Mouse (Mus musculus) G1E (cell line): ENCODE data around the gene Abcf1. TPM values are rescaled to one million over a fixed set of nuclear protein-coding genes. Genes with fewer than 3 reads are reported as not detected.
"Not testable (repeated sequence)": the region's sequence is repeated elsewhere in the genome, so short reads cannot be mapped to it uniquely, and the experiment has no call there.

Source experiments
- ATAC-seq: 2 replicates; pipeline ENCODE4 v1.8.0; 2016; ENCODE audit warnings: mild to moderate bottlenecking; ENCODE audit not compliant: insufficient number of reproducible peaks, poor library complexity, low FRiP score, severe bottlenecking; ENCODE audit errors: extremely low read depth
- DNase-seq: peaks from one replicate; pipeline ENCODE4 v3.0.0; 2012; ENCODE audit warnings: low spot score
- H3K27me3 ChIP-seq: 2 replicates; pipeline ENCODE4 v1.6.1; 2012; ENCODE audit warnings: mild to moderate bottlenecking, low read length, inconsistent platforms; ENCODE audit not compliant: insufficient read depth
- H3K36me3 ChIP-seq: replicated peaks from 2 replicates; pipeline ENCODE3; 2012; ENCODE audit warnings: mild to moderate bottlenecking, inconsistent platforms
- H3K4me1 ChIP-seq: 2 replicates; pipeline ENCODE4 v1.6.1; 2012; ENCODE audit warnings: low read depth, low read length, inconsistent platforms, mixed read lengths; ENCODE audit not compliant: insufficient read depth
- H3K4me3 ChIP-seq: 2 replicates; pipeline ENCODE4 v1.5.1; 2012; ENCODE audit warnings: low read depth, mild to moderate bottlenecking, inconsistent platforms, low read length, moderate library complexity, mixed read lengths
- H3K9me3 ChIP-seq: replicated peaks from 2 replicates; pipeline ENCODE4 v1.6.1; 2012; ENCODE audit warnings: inconsistent platforms
- CTCF ChIP-seq: IDR thresholded peaks from 2 replicates; pipeline ENCODE4 v1.5.1; 2012; ENCODE audit warnings: low read depth, low read length, inconsistent platforms, mixed read lengths
- GATA1 ChIP-seq: IDR thresholded peaks from 2 replicates; pipeline ENCODE4 v1.6.1; 2012; ENCODE audit warnings: borderline replicate concordance, low read length, inconsistent platforms, mixed read lengths
- GATA2 ChIP-seq: IDR thresholded peaks from 2 replicates; pipeline ENCODE4 v1.6.1; 2012; ENCODE audit warnings: low read depth, low read length, inconsistent platforms, borderline replicate concordance
- POLR2AphosphoS5 ChIP-seq: IDR thresholded peaks from 2 replicates; pipeline ENCODE4 v1.6.1; 2012; ENCODE audit warnings: low read depth, low read length, inconsistent platforms; ENCODE audit not compliant: insufficient replicate concordance
- TAL1 ChIP-seq: conservative IDR thresholded peaks from 2 replicates; pipeline ENCODE4 v1.6.1; 2012; ENCODE audit warnings: low read depth, low read length, inconsistent platforms, mixed read lengths
- polyA plus RNA-seq: library from polyadenylated mRNA; stranded (reverse); fragments of >175 nt; gene quantifications from 2 replicates; pipeline ENCODE4 v1.2.3, GENCODE M21; 2012
- total RNA-seq, 2 experiments: library from RNA; stranded (forward) in 1 of 2; stranded (reverse) in 1 of 2; fragments of 200-1000 nt in 1 of 2; fragments of >200 nt in 1 of 2; fragmentation: Nextera tagmentation in 1 of 2; gene quantifications; 2 replicates each; pipeline ENCODE4 v1.2.3; 2014 to 2017

Abcf1 gene
- total and polyA plus RNA-seq, 3 experiments = 77.0 to 196 (median 176) TPM

GRCm38 (mm10) chr17:35937700-35938348 is 31.7 kb downstream of the Abcf1 start:
- no peaks in the 10 kb centered on the region for H3K36me3 ChIP-seq
- no peak overlapping the region for H3K4me3 ChIP-seq
- DNase-seq (peak; percentile 43), ATAC-seq (no peak; the same call in 1 of the 2 replicates)
- H3K27me3 ChIP-seq = no peaks in the 10 kb centered on the region
- H3K4me1 ChIP-seq = no peaks in the 10 kb centered on the region; the same call in 1 of the 2 replicates
- peaks cover 6% of the 10 kb centered on the region for H3K9me3 ChIP-seq
- no peak for TF ChIP-seq TAL1
- no peak for TF ChIP-seq POLR2AphosphoS5
- TF ChIP-seq CTCF = 0 out of 2 replicates have a peak, but pooled peaks have one; percentile 68
- no peak for TF ChIP-seq GATA2
- no peak for TF ChIP-seq GATA1

- DNase-seq, H3K27me3 ChIP-seq, H3K9me3 ChIP-seq, H3K4me1 ChIP-seq, H3K4me3 ChIP-seq: not testable (repeated sequence)
- ATAC-seq = 0 out of 2 replicates have a peak, but pooled peaks have one; percentile 28
- peaks cover 10% of the 10 kb centered on the region for H3K36me3 ChIP-seq
These were observed 33.8 kb downstream of the Abcf1 start for GRCm38 (mm10) chr17:35935763-35936162.

GRCm38 (mm10) chr17:35932608-35933007 is 37.0 kb downstream of the Abcf1 start:
- DNase-seq (no peak), ATAC-seq (no peak)
- H3K4me1 ChIP-seq = peaks cover 35% of the 10 kb centered on the region
- no peaks in the 10 kb centered on the region for H3K9me3 ChIP-seq
- no peak overlapping the region for H3K4me3 ChIP-seq
- H3K27me3 ChIP-seq = no peaks in the 10 kb centered on the region
- TF ChIP-seq GATA2 (no peak), POLR2AphosphoS5 (no peak), CTCF (no peak), GATA1 (no peak), TAL1 (no peak)
- peaks cover 41% of the 10 kb centered on the region for H3K36me3 ChIP-seq

- peaks cover 56% of the 10 kb centered on the region for H3K36me3 ChIP-seq
- TF ChIP-seq TAL1 (no peak), GATA2 (no peak), CTCF (no peak), GATA1 (no peak), POLR2AphosphoS5 (no peak)
- no peak for DNase-seq
These were observed 38.9 kb downstream of the Abcf1 start for GRCm38 (mm10) chr17:35930627-35931026.

GRCm38 (mm10) chr17:35929534-35929933 is 40.0 kb downstream of the Abcf1 start:
- ATAC-seq = no peak
- peaks cover 66% of the 10 kb centered on the region for H3K36me3 ChIP-seq
- TF ChIP-seq GATA1 (no peak), GATA2 (no peak), POLR2AphosphoS5 (no peak), CTCF (no peak), TAL1 (no peak)

More at GRCm38 (mm10) chr17:35930627-35931026, 38.9 kb downstream of the Abcf1 start:
- Histone ChIP-seq H3K4me1 (peaks cover 52% of the 10 kb centered on the region), H3K4me3 (no peak overlapping the region), H3K27me3 (no peaks in the 10 kb centered on the region), H3K9me3 (no peaks in the 10 kb centered on the region)
- no peak for ATAC-seq

GRCm38 (mm10) chr17:35927471-35927870 is 42.1 kb downstream of the Abcf1 start:
- peaks cover 83% of the 10 kb centered on the region for H3K36me3 ChIP-seq
- peaks cover 81% of the 10 kb centered on the region for H3K4me1 ChIP-seq
- no peaks in the 10 kb centered on the region for H3K27me3 ChIP-seq
- H3K4me3 ChIP-seq = no peak overlapping the region; the same call in 1 of the 2 replicates
- H3K9me3 ChIP-seq = no peaks in the 10 kb centered on the region
- ATAC-seq (peak; percentile 92), DNase-seq (peak; percentile 64)
- TF ChIP-seq CTCF (no peak), TAL1 (peak; percentile 90), GATA2 (no peak), GATA1 (no peak), POLR2AphosphoS5 (no peak)

More at GRCm38 (mm10) chr17:35929534-35929933, 40.0 kb downstream of the Abcf1 start:
- Histone ChIP-seq H3K4me3 (no peak overlapping the region), H3K27me3 (no peaks in the 10 kb centered on the region), H3K4me1 (peaks cover 63% of the 10 kb centered on the region), H3K9me3 (no peaks in the 10 kb centered on the region)
- no peak for DNase-seq

GRCm38 (mm10) chr17:35923281-35923680 is 46.3 kb downstream of the Abcf1 start:
- Histone ChIP-seq H3K27me3 (no peaks in the 10 kb centered on the region), H3K4me3 (no peak overlapping the region), H3K4me1 (peaks cover 88% of the 10 kb centered on the region), H3K9me3 (no peaks in the 10 kb centered on the region), H3K36me3 (peaks cover 70% of the 10 kb centered on the region)
- TF ChIP-seq GATA2 (no peak), GATA1 (no peak), TAL1 (no peak), CTCF (no peak), POLR2AphosphoS5 (no peak)
- DNase-seq (no peak), ATAC-seq (no peak)
